Mouse (Mus musculus) left cerebral cortex, adult 18-20 months (tissue): ENCODE results near the gene Arl6. TPM values are rescaled to one million over a fixed set of nuclear protein-coding genes. Genes with fewer than 3 reads are reported as not detected.
A peak's percentile ranks its signal among the peaks of the same experiment; 100 is the strongest.

ENCODE experiments used
- DNase-seq, 2 experiments: peaks; one replicate each; pipeline ENCODE4 v3.0.0; 2021 to 2022; ENCODE audit warnings: low spot score in 2 of 2, mixed read lengths in 1 of 2
- long read RNA-seq, 2 experiments: library from polyadenylated mRNA; stranded (forward); transcript quantifications; one replicate each; pipeline ENCODE4 v2.0.0; 2021
- total RNA-seq, 2 experiments: library from RNA; stranded (reverse); gene quantifications; 2 replicates each; pipeline ENCODE4 v1.2.3; 2021

Arl6 gene
- 10 to 100 TPM; 26.3 to 34.0 TPM for total RNA-seq
- long read RNA-seq, experiment 1, transcript Arl6-201 (8 exons, 1,696 nt) = major isoform, 48 of 53 reads
- long read RNA-seq, experiment 1, partial matches to known transcripts = 2 of 53 reads
- long read RNA-seq, experiment 1, other reads (novel, unspliced or antisense) = 3 of 53 reads
- long read RNA-seq, experiment 2, transcript Arl6-201 (8 exons, 1,696 nt) = major isoform, 44 of 45 reads
- long read RNA-seq, experiment 2, partial matches to known transcripts = 0 of 45 reads
- long read RNA-seq, experiment 2, other reads (novel, unspliced or antisense) = 1 of 45 reads

DNA sequence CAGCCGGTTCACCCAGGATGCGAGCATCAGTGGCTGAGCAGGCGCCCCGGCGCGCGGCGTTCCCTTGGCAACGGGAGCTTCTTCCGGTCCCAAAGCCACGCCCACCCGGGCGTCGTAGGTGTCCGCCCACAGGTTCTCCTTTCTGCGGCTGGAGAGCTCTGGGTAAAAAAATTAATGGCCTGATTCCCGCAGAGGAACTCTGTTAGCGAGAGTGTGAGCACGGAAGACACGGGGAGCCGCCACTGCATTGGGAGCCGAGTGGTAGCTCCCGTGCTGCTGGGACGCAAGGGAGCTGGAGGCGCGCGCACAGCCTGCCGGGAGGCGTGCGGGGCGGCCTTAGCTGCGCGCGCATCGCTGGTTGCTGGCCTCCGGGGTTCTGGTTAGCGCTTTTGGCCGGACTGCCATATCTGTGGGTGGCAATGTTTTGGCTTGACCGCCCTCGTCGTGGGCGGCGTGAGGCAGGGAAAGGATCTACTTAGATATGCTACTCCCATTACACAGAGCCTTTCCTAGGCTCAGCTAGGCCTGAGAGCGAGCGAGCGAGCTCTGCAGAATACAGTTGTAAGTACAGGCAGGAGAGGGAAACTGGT, at the start of gene Arl6:
Gene Arl6 (minus strand): TSS at position 290 of the 590 bp plus-strand sequence.
- DNase-seq = peak; percentile 91 to 95

DNA sequence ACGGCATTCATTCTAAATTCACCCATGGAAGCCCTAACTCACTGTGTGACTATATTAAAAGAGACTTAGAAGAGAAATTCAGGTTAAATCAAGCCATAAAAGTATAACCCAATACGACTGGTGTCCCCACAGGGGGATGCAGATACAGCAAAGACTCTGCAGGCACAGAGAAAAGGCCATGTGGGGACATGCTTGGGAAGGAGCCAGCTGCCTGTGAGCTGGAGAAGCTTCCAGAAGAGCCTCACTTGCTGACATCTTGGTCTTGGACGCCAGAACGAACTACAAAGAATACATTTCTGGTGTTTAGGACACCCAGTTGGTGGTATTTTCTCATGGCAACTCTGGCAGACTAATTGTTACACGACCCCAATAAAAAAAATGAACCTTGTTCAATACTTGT, 45.9 kb upstream of the Arl6 start:
- DNase-seq = no peak

- peak; percentile 73 to 83 for DNase-seq
Observed at GRCm38 (mm10) chr16:59683434-59683833, 44.2 kb upstream of the Arl6 start.

- DNase-seq = no peak
Observed at GRCm38 (mm10) chr16:59682216-59682891, 43.2 kb upstream of the Arl6 start.

GRCm38 (mm10) chr16:59666938-59667337, 27.7 kb upstream of the Arl6 start:
- DNase-seq = no peak

- no peak for DNase-seq
Observed at GRCm38 (mm10) chr16:59643766-59644165, 4.6 kb upstream of the Arl6 start.

- no peak for DNase-seq
Observed at GRCm38 (mm10) chr16:59639985-59640384, 794 bp upstream of the Arl6 start.

GRCm38 (mm10) chr16:59634598-59634997, 4.6 kb downstream of the Arl6 start:
- DNase-seq = no peak

DNA sequence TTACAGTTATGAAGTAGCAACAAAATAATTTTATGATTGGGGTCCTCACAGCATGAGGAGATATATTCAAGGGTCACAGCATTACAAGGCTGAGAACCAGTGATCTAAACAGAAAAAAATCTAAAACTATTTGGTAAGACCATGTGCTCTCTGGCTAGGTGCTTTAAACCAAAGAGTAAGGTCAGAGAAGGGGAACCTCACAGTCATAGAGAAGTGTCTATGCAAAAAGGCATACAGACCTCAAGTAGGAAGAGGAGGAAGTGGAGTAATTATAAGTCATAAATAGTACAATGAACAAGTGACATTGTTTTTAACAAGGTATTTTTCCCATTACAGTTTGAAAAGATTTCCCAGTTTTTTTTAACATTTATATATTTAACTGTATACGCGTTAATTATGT, 17.6 kb downstream of the Arl6 start:
- no peak for DNase-seq

GRCm38 (mm10) chr16:59617167-59617566, 22.0 kb downstream of the Arl6 start:
- DNase-seq = peak in 1 of 2 experiments; percentile 50

GRCm38 (mm10) chr16:59615675-59616074, 23.5 kb downstream of the Arl6 start:
- DNase-seq = no peak

GRCm38 (mm10) chr16:59610750-59611149, 28.4 kb downstream of the Arl6 start:
- DNase-seq = no peak

- DNase-seq = no peak
Observed at GRCm38 (mm10) chr16:59604078-59604781, 35.0 kb downstream of the Arl6 start.

DNA sequence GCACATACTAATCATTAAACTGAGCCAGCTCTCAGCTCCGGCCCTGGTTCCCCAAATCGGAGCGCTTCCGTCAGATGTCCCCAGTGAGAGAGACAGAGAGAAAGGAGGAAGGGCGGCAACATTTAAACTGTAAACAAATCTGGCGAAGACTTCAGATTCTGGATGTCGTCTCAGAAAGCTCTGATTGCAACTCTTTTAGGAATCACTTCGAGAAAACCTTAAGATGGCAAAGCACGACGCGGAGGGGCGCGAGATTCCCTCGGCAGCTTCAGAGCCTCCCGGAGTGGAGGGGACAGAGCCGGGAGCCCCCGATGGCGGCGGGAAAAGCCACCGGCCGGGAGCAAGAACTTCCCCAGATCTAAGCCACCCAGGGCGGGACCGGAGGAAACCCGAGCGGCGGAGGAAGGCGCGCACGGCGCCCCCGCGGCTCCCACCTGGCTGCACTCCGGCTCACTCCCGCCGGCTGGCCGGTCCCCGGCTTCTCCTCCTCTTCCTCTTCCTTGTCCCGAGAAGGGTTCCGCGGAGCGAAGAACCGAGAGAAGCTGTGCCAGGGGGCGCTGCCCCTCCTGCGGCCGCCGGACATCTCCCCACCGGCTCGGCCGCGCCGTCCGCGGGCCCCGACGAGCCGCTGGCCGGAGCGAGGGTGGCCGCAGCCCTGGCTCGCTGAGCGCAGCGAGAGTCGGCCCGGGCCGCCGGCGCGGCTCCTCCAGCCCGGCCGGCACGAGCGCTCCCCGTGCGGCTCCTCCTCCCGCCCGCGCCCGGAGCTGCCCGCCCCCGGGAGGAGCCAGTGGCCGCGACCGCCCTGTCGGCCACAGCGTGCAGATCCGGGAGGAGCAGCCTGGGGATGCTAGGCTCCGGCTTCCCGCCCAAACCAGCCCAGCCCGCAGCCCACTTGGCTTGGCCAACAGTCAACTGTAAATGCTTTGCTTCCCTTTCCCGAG, 38.6 kb downstream of the Arl6 start, which contains the start of gene Crybg3:
Gene Crybg3 (minus strand): TSS at position 669 of the 941 bp plus-strand sequence.
- DNase-seq = peak; percentile 43 to 51

GRCm38 (mm10) chr16:59599411-59600265, 39.6 kb downstream of the Arl6 start:
- DNase-seq = no peak

DNA sequence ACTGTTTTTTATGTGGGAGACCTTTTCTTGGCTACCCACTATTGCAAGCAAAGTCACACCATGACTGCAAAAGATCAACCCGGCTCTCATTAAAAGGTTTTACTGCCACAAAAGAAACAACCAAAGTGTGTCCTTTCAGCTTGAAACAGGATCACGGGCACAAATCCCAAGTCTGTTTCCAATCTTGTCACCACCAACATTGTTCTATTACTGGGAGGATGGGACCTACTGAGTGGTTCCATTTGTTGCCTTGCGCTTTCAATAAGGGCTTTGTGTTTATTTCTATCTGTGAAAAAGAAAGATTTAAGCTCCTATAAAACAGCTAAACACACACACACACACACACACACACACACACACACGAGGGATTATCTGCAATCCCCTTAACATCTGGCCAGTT, 40.2 kb downstream of the Arl6 start:
- no peak for DNase-seq

DNA sequence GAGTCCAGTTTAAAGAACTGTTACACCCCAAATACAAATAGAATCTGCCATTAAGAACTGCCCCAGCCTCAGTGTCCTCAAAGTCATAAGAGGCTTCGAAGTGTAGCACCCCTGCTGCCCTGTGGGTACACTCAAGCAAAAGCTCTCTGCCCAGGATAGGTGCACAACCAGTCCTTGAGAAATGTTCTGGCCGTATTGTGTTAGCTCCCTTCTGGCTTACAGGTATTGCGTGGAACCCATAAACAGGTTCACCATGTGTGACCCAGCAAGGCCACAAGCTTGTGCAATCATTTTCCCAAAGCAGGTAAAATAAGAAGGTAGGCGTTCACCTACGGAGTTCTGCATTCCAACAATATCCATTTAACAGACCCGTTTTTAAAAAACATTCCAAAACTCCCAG, 41.9 kb downstream of the Arl6 start:
- no peak for DNase-seq

GRCm38 (mm10) chr16:59594714-59595113, 44.5 kb downstream of the Arl6 start:
- no peak for DNase-seq

- DNase-seq = no peak
Observed at GRCm38 (mm10) chr16:59590790-59591189, 48.4 kb downstream of the Arl6 start.
